Mouse (Mus musculus): ENCODE results near the gene Ssbp3. TPM values are rescaled to one million over a fixed set of nuclear protein-coding genes. Genes with fewer than 3 reads are reported as not detected.
A peak's percentile ranks its signal among the peaks of the same experiment; 100 is the strongest.

Ssbp3 gene
- total and polyA plus RNA-seq, 2 experiments, result 12.9 to 36.7 TPM

- Histone ChIP-seq H3K9ac (ENCODE audit: low read depth, low read length) (no peak overlapping the region), H3K36me3 (ENCODE audit: control insufficient read depth, insufficient read depth, low read length) (no peaks in the 10 kb centered on the region), H3K27ac (replicated peaks; ENCODE audit: insufficient read depth, low read depth, low read length) (peak overlapping the region; percentile 86), H3K4me3 (ENCODE audit: insufficient read depth, low read depth, low read length) (no peak overlapping the region), H3K27me3 (ENCODE audit: control insufficient read depth, insufficient read depth, low read length) (no peaks in the 10 kb centered on the region), H3K4me1 (ENCODE audit: control insufficient read depth, insufficient read depth, low read length) (peaks cover 52% of the 10 kb centered on the region), H3K79me2 (ENCODE audit: control insufficient read depth, insufficient read depth, low read length) (peaks cover 36% of the 10 kb centered on the region; the same call in 1 of the 2 replicates)
- TF ChIP-seq CTCF (IDR thresholded peaks at IDR 0.05; ENCODE audit: low read depth, low read length) (no peak), POLR2A (IDR thresholded peaks at IDR 0.05; ENCODE audit: extremely low read depth, insufficient read depth, low read length) (no peak)
- peak; percentile 93 for DNase-seq (ENCODE audit: extremely low read depth, low read depth, low spot score)
- WGBS, result 23% methylated on average over 6 of the region's 6 CpGs
Observed at GRCm38 (mm10) chr4:107013119-107013816, 102.8 kb downstream of the Ssbp3 start.

- Histone ChIP-seq H3K4me1 (ENCODE audit: control insufficient read depth, insufficient read depth, low read length) (peaks cover 57% of the 10 kb centered on the region), H3K4me3 (ENCODE audit: insufficient read depth, low read depth, low read length) (no peak overlapping the region), H3K79me2 (ENCODE audit: control insufficient read depth, insufficient read depth, low read length) (peaks cover 32% of the 10 kb centered on the region; the same call in 1 of the 2 replicates), H3K36me3 (ENCODE audit: control insufficient read depth, insufficient read depth, low read length) (no peaks in the 10 kb centered on the region), H3K27ac (replicated peaks; ENCODE audit: insufficient read depth, low read depth, low read length) (peak overlapping the region; percentile 86), H3K27me3 (ENCODE audit: control insufficient read depth, insufficient read depth, low read length) (no peaks in the 10 kb centered on the region), H3K9ac (ENCODE audit: low read depth, low read length) (no peak overlapping the region)
- 77% methylated on average over 9 of the region's 9 CpGs for WGBS
- TF ChIP-seq CTCF (IDR thresholded peaks at IDR 0.05; ENCODE audit: low read depth, low read length) (no peak), POLR2A (IDR thresholded peaks at IDR 0.05; ENCODE audit: extremely low read depth, insufficient read depth, low read length) (no peak)
- no peak for DNase-seq (ENCODE audit: extremely low read depth, low read depth, low spot score)
Observed at GRCm38 (mm10) chr4:107013817-107014260, 103.3 kb downstream of the Ssbp3 start.

GRCm38 (mm10) chr4:107015971-107016511 lies 105.5 kb downstream of the Ssbp3 start:
- H3K27me3 ChIP-seq (ENCODE audit: control insufficient read depth, insufficient read depth, low read length), result no peaks in the 10 kb centered on the region
- no peaks in the 10 kb centered on the region for H3K36me3 ChIP-seq (ENCODE audit: control insufficient read depth, insufficient read depth, low read length)
- H3K4me1 ChIP-seq (ENCODE audit: control insufficient read depth, insufficient read depth, low read length), result peaks cover 79% of the 10 kb centered on the region
- H3K27ac ChIP-seq (replicated peaks; ENCODE audit: insufficient read depth, low read depth, low read length), result no peak overlapping the region; the same call in 1 of the 2 replicates
- 51% methylated on average over 13 of the region's 13 CpGs for WGBS
- no peak overlapping the region for H3K9ac ChIP-seq (ENCODE audit: low read depth, low read length)
- H3K79me2 ChIP-seq (ENCODE audit: control insufficient read depth, insufficient read depth, low read length), result peaks cover 30% of the 10 kb centered on the region; the same call in 1 of the 2 replicates
- DNase-seq (ENCODE audit: extremely low read depth, low read depth, low spot score), result peak; percentile 79
- TF ChIP-seq POLR2A (IDR thresholded peaks at IDR 0.05; ENCODE audit: extremely low read depth, insufficient read depth, low read length) (no peak), CTCF (IDR thresholded peaks at IDR 0.05; ENCODE audit: low read depth, low read length) (no peak)
- no peak overlapping the region for H3K4me3 ChIP-seq (ENCODE audit: insufficient read depth, low read depth, low read length)

- H3K4me3 ChIP-seq (ENCODE audit: insufficient read depth, low read depth, low read length), result no peak overlapping the region
- peaks cover 78% of the 10 kb centered on the region for H3K4me1 ChIP-seq (ENCODE audit: control insufficient read depth, insufficient read depth, low read length)
- H3K36me3 ChIP-seq (ENCODE audit: control insufficient read depth, insufficient read depth, low read length), result no peaks in the 10 kb centered on the region
- peak; percentile 75 for DNase-seq (ENCODE audit: extremely low read depth, low read depth, low spot score)
- H3K27ac ChIP-seq (replicated peaks; ENCODE audit: insufficient read depth, low read depth, low read length), result no peak overlapping the region; the same call in 1 of the 2 replicates
- TF ChIP-seq POLR2A (IDR thresholded peaks at IDR 0.05; ENCODE audit: extremely low read depth, insufficient read depth, low read length) (no peak), CTCF (IDR thresholded peaks at IDR 0.05; ENCODE audit: low read depth, low read length) (no peak)
- H3K27me3 ChIP-seq (ENCODE audit: control insufficient read depth, insufficient read depth, low read length), result no peaks in the 10 kb centered on the region
- H3K9ac ChIP-seq (ENCODE audit: low read depth, low read length), result no peak overlapping the region
- H3K79me2 ChIP-seq (ENCODE audit: control insufficient read depth, insufficient read depth, low read length), result peaks cover 39% of the 10 kb centered on the region; the same call in 1 of the 2 replicates
Observed at GRCm38 (mm10) chr4:107017257-107017656, 106.8 kb downstream of the Ssbp3 start.

- peaks cover 47% of the 10 kb centered on the region; the same call in 1 of the 2 replicates for H3K79me2 ChIP-seq (ENCODE audit: control insufficient read depth, insufficient read depth, low read length)
- peaks cover 68% of the 10 kb centered on the region for H3K4me1 ChIP-seq (ENCODE audit: control insufficient read depth, insufficient read depth, low read length)
- H3K36me3 ChIP-seq (ENCODE audit: control insufficient read depth, insufficient read depth, low read length), result no peaks in the 10 kb centered on the region
- TF ChIP-seq CTCF (IDR thresholded peaks at IDR 0.05; ENCODE audit: low read depth, low read length), result no peak
- TF ChIP-seq POLR2A (IDR thresholded peaks at IDR 0.05; ENCODE audit: extremely low read depth, insufficient read depth, low read length), result no peak
- H3K27ac ChIP-seq (replicated peaks; ENCODE audit: insufficient read depth, low read depth, low read length), result peak overlapping the region; percentile 62
- H3K4me3 ChIP-seq (ENCODE audit: insufficient read depth, low read depth, low read length), result no peak overlapping the region
- 77% methylated on average over 3 of the region's 3 CpGs for WGBS
- no peak overlapping the region; the same call in 1 of the 2 replicates for H3K9ac ChIP-seq (ENCODE audit: low read depth, low read length)
- H3K27me3 ChIP-seq (ENCODE audit: control insufficient read depth, insufficient read depth, low read length), result no peaks in the 10 kb centered on the region
- no peak for DNase-seq (ENCODE audit: extremely low read depth, low read depth, low spot score)
Observed at GRCm38 (mm10) chr4:107018521-107018920, 108.0 kb downstream of the Ssbp3 start.

GRCm38 (mm10) chr4:107019027-107019426 lies 108.5 kb downstream of the Ssbp3 start:
- H3K27ac ChIP-seq (replicated peaks; ENCODE audit: insufficient read depth, low read depth, low read length), result peak overlapping the region; percentile 62
- H3K27me3 ChIP-seq (ENCODE audit: control insufficient read depth, insufficient read depth, low read length), result no peaks in the 10 kb centered on the region
- peaks cover 46% of the 10 kb centered on the region; the same call in 1 of the 2 replicates for H3K79me2 ChIP-seq (ENCODE audit: control insufficient read depth, insufficient read depth, low read length)
- DNase-seq (ENCODE audit: extremely low read depth, low read depth, low spot score), result no peak
- H3K36me3 ChIP-seq (ENCODE audit: control insufficient read depth, insufficient read depth, low read length), result no peaks in the 10 kb centered on the region
- WGBS, result 47% methylated on average over 7 of the region's 7 CpGs
- no peak overlapping the region for H3K9ac ChIP-seq (ENCODE audit: low read depth, low read length)
- H3K4me3 ChIP-seq (ENCODE audit: insufficient read depth, low read depth, low read length), result no peak overlapping the region
- no peak for TF ChIP-seq POLR2A (IDR thresholded peaks at IDR 0.05; ENCODE audit: extremely low read depth, insufficient read depth, low read length)
- no peak for TF ChIP-seq CTCF (IDR thresholded peaks at IDR 0.05; ENCODE audit: low read depth, low read length)
- peaks cover 63% of the 10 kb centered on the region for H3K4me1 ChIP-seq (ENCODE audit: control insufficient read depth, insufficient read depth, low read length)
